Mouse (Mus musculus): ENCODE measurements around the gene Depdc7.

Depdc7 gene

DNA sequence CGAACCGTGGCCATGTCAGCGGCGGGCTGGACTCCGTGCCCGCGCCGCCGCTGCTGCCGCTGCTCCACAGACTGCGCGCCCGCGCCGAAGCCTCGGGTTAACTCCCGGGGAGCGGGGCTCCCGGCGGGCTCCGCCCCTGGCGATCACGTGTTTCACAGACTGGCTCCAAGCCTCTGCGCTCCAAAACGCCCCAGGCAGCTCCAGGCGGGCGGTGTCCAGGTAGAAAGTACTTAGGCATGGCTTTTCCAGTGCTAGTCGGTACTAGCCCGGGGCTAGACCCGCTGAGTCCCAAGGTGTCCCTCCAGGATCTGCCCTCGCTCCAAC, at the start of gene Depdc7:
Gene Depdc7, minus strand, starts transcription at position 138 of the 324 bp plus-strand sequence.
- CTCF ChIA-PET = no interaction called here

DNA sequence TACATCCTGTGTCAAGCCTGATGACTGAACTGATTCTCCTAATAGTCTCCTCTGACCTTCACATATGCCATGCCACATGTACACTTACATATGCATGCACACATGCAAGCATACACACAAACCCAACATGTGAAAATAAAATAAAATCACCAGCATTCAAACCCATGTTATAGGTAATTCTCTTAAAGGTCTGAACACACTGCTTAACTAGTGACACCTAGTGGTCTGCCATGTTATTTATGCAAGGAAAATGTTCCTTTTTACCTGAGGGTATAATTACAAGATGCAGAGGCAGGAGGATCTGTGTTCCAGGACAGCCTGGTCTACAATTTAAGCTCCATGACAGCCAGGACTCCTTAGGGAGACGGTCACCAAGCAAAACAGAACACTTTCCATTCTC, 32.1 kb upstream of the Depdc7 start:
- CTCF ChIA-PET = no interaction called here

- CTCF ChIA-PET = no interaction called here
Measured at GRCm38 (mm10) chr2:104768697-104769096, 26.0 kb upstream of the Depdc7 start.

GRCm38 (mm10) chr2:104764018-104764417, 21.3 kb upstream of the Depdc7 start:
- CTCF ChIA-PET = no interaction called here

DNA sequence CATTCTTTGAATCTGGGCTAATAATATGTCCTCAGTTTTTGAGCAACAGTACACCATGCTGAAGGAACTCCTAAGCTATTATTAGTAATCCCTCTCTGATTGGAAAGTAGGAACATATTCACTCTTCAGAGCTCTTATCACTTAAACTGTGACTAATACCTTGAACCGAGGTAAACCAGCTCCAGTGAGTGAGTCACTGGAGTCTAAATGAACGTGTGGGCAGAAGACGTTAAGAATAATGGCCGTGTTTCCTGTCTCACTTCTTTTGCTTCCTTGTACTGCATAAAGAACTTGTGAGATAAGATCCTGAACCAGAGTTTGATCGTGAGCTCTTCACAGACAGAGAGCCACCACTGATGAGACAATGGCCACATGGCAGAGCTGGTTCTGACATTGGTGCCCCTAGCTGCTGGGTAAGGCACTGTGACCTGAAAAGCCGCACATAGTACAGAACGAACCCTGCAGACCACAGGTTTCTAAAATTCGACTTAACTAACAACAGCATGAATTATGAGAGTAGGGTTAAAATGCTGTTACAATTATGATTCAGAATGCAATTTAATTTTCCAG, 20.5 kb upstream of the Depdc7 start:
- CTCF ChIA-PET = no interaction called here

- CTCF ChIA-PET = no interaction called here
Measured at GRCm38 (mm10) chr2:104750611-104751010, 7.9 kb upstream of the Depdc7 start.

- CTCF ChIA-PET = no interaction called here
Measured at GRCm38 (mm10) chr2:104748652-104749183, 6.0 kb upstream of the Depdc7 start.

DNA sequence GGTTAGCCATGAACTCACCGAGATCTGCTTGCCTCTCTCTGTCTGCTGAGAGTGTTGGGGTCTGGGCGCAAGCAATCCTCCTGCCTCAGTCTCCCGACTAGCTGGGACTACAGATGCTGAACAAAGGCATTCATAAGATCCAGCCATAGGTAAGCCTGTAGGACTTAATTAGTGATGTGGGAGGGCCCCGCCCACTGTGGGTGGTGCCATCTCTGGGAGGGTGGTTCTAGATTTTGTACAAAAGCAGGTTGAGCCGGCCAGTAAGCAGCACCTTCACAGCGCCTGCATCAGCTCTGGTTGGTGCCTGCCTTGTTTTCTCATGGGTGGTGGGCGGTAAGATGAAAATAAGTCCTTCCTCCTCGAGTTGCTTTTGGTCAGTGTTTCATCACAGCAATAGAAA, 3.6 kb upstream of the Depdc7 start:
- CTCF ChIA-PET = no interaction called here

GRCm38 (mm10) chr2:104743971-104744370, 1.3 kb upstream of the Depdc7 start:
- CTCF ChIA-PET = no interaction called here

GRCm38 (mm10) chr2:104743160-104743559, 482 bp upstream of the Depdc7 start:
- CTCF ChIA-PET = no interaction called here

DNA sequence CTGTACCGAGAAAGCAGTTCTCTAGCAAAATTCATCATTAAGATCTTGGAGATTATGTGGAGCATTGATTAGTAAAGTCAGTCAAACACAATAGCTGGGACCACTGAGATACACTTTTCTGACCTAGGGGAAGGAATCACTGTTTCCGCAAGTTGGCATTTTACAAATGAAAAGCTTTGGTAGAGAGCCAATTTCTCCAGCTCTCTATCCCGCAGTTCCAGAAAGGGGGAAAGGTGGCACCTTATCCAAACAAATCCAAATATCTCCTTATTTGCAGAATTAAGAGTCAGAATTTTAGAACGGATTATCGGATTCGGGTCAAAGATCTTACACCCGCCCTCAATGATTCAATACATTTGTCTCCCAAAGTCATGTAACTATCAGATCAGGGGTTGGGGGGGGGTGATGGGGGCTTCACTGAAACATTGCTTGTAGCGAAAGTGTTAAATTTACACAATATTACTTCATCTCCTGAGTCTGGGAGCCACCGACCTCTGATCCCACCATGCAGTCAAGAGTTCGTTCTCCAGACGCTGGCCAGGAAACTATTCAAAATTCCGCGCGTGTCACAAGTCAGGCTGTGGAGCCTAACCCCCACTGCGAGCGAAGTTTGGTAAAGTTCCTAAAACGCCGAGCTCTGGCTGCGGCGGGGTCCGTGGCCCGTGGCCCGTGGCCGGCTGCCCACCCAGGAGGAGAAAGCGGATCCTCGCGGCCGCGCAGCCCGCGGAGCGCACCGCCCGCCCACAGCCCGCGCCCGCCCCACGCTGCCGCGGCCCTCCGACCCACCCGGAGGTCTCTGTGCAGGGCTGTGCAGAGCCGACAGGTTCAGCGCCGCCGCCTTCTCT, 560 bp downstream of the Depdc7 start:
- CTCF ChIA-PET = no interaction called here

DNA sequence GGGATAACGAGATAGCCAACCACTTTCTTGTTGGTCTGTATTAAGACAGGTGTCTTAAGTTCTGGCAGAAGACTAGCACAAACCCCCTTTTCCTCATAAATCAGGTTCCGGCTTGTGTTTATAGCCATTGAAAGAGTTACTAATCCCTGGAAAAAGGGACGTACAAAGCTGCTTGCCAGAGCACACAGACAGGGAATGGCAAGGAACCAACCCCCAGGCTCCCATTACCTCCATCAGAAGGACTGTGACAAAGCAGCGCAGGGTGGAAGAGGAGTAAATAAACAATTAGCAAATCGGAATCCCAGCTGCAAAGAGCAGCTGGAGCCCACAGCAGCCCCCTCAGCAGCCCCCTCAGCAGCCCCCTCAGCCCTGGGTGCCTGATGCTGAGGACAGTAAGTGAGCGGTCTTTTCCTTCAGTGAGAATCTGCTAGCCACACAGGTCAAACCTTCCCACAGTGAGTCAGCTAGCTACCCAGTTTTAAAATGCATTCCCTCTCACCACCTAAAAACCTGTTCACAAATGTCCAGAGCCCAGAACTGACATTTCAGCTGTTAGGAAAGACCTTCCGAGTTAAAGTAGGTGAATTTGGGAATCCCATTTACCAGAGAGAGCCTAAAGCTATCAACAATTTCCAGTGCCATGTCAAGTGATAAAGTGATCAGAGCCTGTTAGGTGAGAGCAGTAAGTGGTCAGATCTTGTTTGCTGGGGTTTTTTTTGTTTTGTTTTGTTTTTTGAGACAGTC, 1.5 kb downstream of the Depdc7 start:
- CTCF ChIA-PET = interaction anchor here (1.0 kb wide), 1 partner anchor 16 kb away, joined by 4 read pairs; no protein-coding TSS in a partner anchor

DNA sequence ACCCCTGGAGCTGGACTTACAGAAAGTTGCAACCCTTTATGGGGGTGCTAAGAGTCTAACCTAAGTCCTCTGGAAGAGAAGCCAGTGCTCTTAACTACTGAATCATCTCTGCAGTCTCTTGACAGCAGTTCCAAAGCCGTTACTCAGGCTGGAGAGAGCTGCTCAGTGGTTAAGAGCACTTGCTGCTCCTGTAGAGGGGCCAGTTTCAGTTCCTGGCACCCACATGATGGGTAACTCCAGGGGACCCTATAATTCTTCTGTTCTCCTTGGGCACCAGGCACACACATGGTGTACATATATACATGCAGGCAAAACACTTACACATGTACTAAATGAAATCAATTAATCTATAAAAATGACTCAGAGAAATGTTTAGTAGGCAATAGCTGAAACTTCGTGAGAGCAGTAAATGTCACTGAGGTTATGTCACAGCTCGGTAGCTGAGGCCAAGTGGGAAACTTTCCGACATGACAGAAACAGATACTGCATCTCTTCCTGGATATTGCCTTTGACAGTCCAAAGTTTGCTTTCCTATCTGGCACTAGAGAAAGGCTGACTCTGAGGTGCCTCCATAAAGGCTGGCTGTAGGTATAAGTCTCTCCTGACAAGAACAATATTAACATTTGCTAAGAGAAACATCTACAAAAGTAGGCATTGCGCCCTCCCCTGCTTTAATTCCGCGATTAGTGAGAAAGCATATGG, 2.3 kb downstream of the Depdc7 start:
- CTCF ChIA-PET = interaction anchor here (1.0 kb wide), 1 partner anchor 17 kb away, joined by 4 read pairs; no protein-coding TSS in a partner anchor

GRCm38 (mm10) chr2:104739691-104740090, 3.0 kb downstream of the Depdc7 start:
- CTCF ChIA-PET = interaction anchor here (0.6 kb wide), 1 partner anchor 8 kb away, joined by 6 read pairs; no protein-coding TSS in a partner anchor

DNA sequence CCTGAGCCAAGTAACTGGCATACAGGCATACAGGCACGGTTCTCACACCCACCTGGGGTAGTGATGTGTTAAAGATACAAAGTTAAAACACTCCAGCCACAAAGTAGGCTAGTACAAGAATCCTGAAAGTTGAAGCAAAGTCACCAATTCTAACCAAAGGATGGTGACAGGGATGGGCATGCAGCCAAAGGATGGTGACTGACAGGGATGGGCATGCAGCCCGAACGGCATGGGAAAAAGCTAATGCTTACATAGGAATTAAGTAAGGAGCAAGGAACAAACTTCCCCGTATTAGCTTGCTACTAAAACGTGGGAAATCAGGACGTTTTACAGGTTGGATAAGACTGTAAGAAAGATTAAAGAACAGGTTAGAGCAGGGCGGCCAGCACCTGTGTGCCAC, 6.4 kb downstream of the Depdc7 start:
- CTCF ChIA-PET = no interaction called here

DNA sequence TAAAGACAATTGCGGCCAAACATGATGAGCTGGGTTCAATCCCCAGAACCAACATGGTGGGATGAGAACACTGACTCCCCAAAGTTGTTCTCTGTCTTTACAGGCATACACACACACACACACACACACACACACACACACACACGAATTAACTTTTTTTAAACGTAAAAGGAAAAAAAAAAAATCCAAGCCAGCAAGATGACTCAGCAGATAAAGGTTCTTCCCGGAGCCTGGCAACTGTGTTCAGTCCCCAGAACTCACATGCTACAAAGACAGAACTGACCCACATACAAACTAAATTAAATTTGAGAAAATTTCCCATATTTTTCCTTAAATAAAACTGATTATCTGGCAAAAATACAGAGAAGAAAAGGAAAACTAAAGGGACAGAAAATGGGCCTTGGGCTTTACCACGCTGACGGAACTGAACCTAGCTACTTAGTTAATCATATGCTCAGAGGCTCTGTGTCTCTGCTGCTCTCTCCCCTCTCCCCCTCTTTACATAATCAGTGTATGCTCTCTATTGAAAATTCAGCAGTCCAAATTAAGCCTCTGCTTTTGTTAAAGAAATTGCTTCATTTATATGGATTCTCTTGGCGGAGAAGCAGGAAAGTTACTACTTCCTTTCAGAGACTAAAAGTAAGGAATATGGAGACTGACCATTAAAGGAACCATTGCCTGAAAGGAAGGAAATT, 10.0 kb downstream of the Depdc7 start:
- CTCF ChIA-PET = interaction anchor here (0.6 kb wide), 1 partner anchor 40 kb away, joined by 8 read pairs; no protein-coding TSS in a partner anchor

DNA sequence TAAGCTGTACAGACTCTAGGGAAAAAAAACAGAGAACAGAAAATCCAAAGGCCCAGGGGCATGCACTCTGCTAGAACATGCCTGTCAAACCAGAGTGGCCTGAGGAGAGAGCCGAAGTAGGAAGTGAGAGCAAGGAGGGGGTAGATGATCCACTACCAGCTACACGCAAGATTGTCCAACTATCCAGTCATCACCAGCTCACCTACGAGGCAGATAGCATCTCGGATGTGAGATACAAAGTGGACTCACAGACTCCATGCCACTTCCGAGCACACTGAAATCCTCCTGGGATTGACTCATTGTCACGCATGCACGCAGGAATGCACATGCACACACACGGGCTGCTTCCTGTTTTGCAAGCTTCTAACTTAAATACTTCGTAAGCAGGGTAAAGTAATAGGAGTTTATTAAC, 10.6 kb downstream of the Depdc7 start:
- CTCF ChIA-PET = interaction anchor here (0.6 kb wide), 1 partner anchor 41 kb away, joined by 8 read pairs; no protein-coding TSS in a partner anchor

DNA sequence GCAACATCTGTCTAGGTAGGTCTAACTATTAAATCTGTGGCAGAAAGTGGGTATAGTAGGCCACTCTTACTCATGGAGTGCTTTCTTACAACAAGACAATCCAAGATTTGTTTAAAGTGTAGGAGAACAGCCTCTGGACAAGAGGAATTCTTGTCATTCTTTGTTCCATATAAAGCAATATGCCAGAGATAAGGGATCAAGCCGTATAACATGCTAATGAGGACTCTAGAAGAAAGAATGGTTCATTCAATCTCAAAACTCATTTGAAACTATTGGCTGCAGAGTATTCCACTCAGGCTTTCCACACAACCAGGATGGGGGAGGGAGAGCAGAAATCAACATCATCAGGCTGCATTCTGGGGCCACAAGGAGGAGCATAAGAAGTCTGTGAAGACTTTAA, 15.3 kb downstream of the Depdc7 start:
- CTCF ChIA-PET = no interaction called here

DNA sequence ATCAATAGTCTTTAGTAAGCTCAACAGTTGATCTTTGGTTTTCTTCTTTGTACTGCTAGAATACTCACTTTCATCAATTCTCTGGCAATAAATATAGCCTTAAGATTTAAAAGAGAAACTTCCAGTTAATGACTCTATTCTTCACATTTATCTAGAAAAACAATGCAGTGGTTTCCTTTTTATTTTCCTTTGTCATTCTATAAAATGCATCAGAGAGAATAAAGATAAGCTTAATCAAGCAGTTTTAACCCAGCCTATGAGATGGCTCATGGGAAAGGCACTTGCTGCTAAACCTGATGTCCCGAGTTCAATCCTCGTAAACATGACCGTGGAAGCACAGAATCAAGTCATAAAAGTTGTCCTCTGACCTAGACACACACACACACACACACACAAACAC, 20.7 kb downstream of the Depdc7 start:
- CTCF ChIA-PET = no interaction called here

- CTCF ChIA-PET = no interaction called here
Measured at GRCm38 (mm10) chr2:104717827-104718226, 24.9 kb downstream of the Depdc7 start.

DNA sequence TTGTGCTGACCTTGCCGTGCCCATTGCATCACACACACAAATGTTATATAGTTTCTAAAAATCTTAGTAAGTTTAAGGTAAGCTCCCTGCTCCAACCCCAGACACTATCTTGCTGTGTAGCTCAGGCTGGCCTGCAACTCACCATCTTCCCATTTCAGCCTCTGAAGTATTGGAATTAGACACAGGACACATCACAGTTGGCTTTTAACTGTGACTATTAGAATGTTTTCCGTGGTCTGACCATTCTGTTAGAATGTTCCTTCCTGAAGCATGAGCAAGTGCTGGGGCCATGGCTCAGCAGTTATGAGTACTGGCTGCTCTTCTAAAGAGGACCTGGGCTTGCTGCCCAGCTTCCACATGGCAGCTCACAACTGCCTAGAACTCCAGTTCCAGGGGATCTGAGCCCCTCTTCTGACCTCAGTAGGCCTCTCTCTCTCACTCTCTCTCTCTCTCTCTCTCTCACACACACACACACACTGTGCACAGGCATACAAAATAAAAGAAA, 25.4 kb downstream of the Depdc7 start:
- CTCF ChIA-PET = no interaction called here
